Mouse (Mus musculus) yolk sac, embryonic 10.5 days (tissue): ENCODE data around the gene Dcdc2a.
A peak's percentile ranks its signal among the peaks of the same experiment; 100 is the strongest.

ENCODE experiments used
- DNase-seq: peaks from one replicate; pipeline ENCODE4 v3.0.0-alpha.2; 2017; ENCODE audit warnings: low spot score

The Dcdc2a gene

DNA sequence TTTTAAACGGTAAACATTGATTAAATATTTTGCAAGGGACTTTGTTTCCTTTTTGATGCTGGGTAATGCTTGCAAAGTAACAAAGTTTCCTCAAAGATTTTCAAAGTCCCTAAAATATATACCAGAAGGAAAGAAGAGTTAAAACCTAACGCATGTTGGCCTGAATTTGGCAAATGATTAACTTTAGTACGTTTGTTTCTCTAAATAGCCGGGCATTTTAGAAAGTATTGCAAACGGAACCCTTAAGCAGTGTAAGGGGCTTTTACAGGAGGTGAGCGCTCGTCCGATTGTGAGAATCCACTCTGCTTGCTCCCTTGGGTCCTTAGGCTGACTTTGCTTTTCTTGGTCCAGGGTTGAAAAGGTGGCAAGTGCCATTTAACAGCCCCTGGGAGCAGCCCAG lies 41.5 kb downstream of the Dcdc2a start:
- no peak for DNase-seq

- DNase-seq, result no peak
Measured at GRCm38 (mm10) chr13:25098578-25098977, 42.8 kb downstream of the Dcdc2a start.

DNA sequence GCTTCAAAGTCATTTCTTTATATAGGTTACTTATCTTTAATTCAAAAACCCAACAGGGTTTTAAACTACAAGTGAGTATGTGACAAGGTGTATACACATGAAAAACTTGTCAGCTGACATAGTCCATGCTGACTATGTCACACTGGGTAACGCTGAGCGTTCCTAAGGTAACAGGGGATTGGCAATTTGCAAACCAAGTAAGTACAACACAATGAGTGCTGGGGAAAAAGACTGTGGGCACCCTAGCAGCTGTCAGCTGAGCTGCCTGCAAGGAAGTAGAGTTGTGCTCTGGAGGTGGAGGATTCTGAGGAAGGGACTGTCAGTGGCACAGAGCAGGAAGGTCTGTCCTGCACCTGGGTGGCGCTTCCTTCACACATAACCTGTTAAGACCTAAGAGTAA lies 43.7 kb downstream of the Dcdc2a start:
- DNase-seq, result no peak

DNA sequence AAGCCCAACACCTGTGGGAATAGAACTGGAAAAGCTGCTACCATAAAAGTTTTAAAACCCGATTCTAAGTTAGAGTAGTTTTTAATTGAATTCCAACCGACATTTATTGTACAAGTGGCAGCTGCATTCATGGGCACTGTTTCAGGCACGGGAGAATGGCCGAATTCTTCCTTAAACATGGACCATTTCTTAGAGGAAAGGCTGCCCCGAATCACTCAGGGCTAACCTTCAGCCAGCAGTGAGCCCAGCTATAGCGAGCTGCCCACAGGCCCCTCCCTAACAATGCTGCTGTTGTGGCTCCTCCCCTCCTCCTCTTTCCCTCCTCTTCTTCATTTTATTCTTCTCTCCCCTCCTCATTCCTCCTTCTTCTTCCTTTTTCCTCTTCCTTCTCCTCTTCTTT lies 44.8 kb downstream of the Dcdc2a start:
- DNase-seq, result no peak

- no peak for DNase-seq
Measured at GRCm38 (mm10) chr13:25105671-25106070, 49.9 kb downstream of the Dcdc2a start.

DNA sequence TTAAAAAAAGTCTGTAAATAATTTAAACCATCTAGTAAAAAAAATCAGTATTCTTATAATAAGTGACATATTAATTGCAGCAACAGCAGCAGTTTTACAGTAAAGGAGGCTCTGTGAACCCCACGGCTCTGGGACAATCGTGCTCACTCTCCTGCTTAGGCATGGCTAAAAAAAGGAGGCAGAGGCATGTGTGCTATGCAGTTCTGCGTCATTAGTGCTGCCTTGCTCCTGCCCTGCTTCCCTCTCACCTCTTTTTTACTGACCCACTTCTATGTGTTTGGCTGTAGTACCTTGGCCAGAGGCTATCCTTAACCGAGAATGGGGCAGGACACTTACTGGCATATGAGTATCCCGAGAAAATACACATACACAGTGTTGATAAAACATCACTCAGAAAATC lies 50.9 kb downstream of the Dcdc2a start:
- no peak for DNase-seq

DNA sequence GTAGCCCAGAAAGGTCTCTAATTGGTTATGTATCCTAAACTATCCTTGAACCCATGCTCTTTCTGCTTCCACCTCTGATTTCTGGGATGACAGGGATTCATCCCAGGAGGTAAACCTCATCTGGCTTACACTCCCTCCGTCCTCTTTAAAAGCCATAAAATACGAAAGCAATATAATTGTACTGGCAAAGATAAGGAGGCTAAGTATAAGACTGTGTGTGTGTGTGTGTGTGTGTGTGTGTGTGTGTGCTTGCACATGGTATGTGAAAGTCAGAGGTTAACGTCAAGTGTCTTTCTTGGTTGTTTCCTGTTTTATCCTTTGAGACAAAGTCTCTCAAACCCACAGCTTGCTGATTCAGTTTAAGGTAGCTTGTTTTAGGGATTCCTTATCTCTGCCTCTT lies 52.5 kb downstream of the Dcdc2a start:
- DNase-seq, result no peak

DNA sequence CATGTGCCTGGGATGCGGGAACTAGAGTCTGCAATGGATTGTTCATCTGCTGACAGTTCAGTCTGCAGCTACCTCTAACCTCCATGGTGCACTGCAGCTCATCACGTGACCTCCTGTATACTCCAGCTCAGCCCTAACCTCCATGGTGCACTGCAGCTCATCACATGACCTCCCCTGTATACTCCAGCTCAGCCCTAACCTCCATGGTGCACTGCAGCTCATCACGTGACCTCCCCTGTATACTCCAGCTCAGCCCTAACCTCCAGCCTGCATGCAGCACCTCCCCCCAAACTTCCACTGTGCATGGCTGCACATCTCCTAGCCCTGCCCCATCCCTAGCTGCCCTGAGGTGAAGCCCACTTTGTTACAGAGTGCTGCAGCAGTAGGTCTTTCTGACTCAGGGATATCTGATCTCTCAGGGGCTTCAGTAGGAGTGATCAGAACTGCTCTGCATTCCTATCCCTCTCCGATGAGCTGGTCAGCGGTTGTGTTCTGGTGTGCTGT lies 54.8 kb downstream of the Dcdc2a start:
- no peak for DNase-seq

DNA sequence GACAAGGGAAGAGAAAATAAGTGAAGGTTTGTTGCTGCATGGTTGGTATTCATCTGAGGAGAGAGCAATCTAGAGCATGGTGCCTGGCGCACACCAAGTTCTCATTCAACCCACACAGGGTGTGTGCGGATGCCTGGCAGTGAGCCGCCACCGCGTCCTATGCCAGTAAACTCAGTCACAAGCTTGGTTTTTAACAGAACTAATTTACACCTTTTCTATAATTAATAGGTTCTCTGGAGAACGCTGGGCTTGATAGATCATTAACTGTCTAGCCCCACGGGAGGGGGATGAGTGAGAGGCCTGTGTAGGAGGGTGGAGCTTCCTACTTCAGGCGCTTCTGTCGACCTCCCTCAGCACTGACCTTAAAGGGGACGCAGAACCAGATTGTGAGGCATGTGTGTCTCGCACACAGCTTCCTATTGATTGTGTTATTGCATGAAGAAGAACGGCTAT lies 59.7 kb downstream of the Dcdc2a start:
- DNase-seq, result peak; percentile 29

DNA sequence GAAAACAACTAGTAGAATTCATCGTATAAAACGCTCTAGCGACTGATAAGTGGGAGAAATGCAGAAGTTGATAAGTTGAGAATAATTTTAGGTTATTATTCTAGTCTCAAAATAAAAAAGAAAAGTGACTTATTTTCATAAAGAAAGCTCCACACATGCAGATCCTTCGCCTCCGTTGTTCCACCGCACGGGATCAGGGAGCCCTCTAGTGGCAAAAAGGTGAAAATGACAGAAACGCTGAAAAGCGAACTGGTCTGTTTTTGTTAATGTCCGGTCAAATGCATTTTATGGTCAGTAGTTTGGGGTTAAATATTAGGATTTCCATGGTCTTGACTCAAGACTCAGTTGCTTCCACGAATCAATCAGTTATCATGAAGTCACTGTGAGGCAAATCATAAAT lies 60.2 kb downstream of the Dcdc2a start:
- DNase-seq, result peak; percentile 39

- no peak for DNase-seq
Measured at GRCm38 (mm10) chr13:25122740-25123335, 67.0 kb downstream of the Dcdc2a start.

DNA sequence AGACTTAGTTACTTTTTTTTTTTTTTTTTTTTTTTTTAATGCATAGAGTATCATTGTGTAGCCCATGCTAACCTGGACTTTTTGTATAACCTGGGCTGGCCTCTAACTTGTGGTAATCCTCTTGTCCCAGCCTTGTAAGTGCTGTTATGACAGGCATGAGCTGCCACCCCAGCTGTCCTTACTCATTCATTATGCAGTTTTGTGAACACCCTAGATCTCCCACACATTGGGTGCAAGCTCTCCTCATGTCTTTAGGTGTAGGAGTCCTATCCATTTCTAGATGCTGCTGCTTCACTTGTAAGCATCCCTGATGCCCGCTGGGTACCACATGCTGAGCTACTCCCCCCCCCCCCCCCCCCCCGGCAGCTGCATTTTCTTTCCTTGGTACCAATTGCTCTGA lies 71.4 kb downstream of the Dcdc2a start:
- no peak for DNase-seq

- DNase-seq, result no peak
Measured at GRCm38 (mm10) chr13:25127806-25128205, 72.0 kb downstream of the Dcdc2a start.

DNA sequence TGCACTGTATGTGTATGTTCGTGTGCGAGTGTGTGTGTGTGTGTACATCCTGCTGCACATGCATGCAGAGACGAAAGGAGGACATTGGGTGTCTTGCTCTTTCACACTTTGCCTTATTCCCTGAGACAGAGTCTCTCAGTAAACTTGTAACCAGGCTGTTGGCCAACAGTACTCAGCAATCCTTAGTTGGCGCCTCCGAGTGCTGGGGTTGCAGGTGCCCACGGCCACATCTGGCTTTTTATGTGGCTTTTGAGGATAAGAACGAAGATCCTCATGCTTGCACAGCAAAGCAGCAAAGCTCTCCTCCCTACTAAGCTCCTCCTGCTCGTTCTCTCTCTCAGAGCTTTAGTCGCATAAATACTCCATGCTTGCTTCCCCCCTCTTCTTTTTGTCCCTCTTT lies 73.0 kb downstream of the Dcdc2a start:
- no peak for DNase-seq

- DNase-seq, result no peak
Measured at GRCm38 (mm10) chr13:25143066-25143465, 87.3 kb downstream of the Dcdc2a start.

- DNase-seq, result no peak
Measured at GRCm38 (mm10) chr13:25144093-25144492, 88.3 kb downstream of the Dcdc2a start.

GRCm38 (mm10) chr13:25146232-25146631 lies 90.4 kb downstream of the Dcdc2a start:
- no peak for DNase-seq

- no peak for DNase-seq
Measured at GRCm38 (mm10) chr13:25150154-25150781, 94.5 kb downstream of the Dcdc2a start.

GRCm38 (mm10) chr13:25150861-25151260 lies 95.1 kb downstream of the Dcdc2a start:
- DNase-seq, result no peak

DNA sequence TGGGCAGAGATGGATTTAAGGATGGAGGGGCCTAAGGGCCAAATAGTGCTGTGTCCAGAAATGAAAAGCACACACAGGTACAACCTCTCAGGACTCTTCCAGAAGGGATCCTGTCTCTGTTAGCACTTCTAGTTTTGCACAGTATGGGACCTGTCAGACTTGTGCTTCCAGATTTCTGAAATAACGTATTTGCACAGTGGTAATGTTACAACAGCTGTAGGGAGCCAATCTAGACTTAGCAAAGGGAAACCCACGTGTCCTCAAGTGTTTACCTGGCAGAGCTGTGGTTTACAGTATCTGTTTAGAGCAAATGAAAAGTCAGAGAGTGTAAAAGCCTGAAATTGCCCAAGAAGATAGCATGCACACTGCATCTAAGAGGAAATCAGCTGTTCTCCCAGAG lies 104.1 kb downstream of the Dcdc2a start:
- no peak for DNase-seq

DNA sequence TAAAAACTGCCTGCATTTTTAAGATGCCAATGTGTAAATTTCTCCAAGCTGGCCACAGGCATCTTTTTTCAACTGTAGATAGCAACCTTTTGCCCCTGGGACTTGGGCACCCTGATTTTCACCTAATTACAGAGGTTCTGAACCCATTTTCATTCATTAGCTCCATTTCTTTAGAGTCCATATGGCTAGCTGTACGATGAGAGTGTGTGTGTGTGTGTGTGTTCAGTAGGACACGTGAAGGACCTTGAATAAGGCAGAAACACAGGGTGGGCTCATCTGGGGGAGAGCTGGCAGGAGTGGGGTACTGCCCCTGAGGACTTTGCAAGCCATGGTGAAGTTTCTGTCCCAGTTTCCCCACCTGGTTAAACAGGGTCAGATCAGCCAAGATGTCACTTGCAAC lies 105.0 kb downstream of the Dcdc2a start:
- no peak for DNase-seq

DNA sequence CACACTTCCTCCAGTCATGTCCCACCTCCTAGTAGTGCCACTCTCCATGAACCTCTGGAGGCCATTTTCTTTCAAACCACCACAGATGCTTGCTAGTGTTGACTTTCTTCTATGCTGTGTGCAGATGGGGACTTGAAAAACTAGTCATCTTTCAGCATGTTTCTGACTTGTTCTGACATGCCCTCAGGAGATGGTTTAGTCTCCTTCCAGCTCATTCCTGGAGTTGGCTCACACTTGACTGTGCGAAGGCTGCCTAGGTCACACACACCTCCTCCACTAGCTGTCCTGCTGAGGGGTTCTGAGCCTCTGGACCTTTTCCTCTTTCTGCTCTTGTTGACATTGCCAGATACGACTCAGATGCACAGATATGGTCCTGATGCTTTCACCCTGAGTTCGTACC lies 106.8 kb downstream of the Dcdc2a start:
- no peak for DNase-seq

DNA sequence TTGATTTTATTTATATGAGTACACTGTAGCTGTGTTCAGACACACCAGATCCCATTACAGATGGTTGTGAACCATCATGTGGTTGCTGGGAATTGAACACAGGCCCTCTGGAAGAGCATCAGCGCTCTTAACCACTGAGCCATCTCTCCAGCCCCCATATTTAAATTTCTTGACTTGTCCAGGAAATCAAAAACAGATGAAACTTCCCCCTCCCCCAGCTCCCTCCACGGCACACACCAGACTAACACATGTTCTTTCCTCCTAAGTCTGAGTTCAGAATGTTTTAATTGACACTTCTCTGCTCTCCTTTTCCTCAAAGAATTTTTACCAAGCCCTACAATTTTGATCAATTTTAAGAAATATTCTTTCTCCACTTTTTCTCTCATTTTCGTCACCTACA lies 113.1 kb downstream of the Dcdc2a start:
- DNase-seq, result no peak

DNA sequence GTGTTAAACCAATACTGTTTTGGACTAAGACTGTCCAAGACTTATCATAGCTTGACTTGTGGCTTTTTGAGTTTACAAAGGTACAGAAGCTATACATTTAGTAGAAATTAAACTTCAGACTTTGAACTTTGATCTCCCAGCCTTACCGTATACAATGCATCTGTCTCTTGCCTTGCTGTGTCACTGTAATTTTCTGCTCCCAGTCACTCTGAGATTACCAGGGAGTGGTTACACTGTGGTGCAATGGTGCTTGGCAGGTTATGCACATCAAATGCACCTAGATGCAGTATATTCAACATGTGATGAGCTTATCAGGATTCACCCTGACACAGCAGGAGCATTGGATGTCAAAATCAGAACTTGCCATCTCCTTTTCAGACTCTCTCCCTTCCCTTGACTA lies 122.0 kb downstream of the Dcdc2a start:
- DNase-seq, result no peak
